Mouse (Mus musculus) liver, postnatal 0 days (tissue): ENCODE measurements around the gene Syt9.

ENCODE experiments used
- CTCF ChIP-seq: sonication (generic); IDR thresholded peaks from 2 replicates; pipeline ENCODE4 v1.5.1; 2016; ENCODE audit warnings: antibody characterized with exemption, low read depth
- EP300 ChIP-seq: IDR thresholded peaks from 2 replicates; pipeline ENCODE4 v1.6.1; 2016; ENCODE audit warnings: antibody characterized with exemption, low read depth, mild to moderate bottlenecking

- TF ChIP-seq EP300 (no peak), CTCF (no peak)
These were observed 158.8 kb downstream of the Syt9 start for GRCm38 (mm10) chr7:107529364-107529763.
